Mouse (Mus musculus): ENCODE results near the gene Klk14. TPM values are rescaled to one million over a fixed set of nuclear protein-coding genes. Genes with fewer than 3 reads are reported as not detected.
"Not testable (repeated sequence)": the region's sequence is repeated elsewhere in the genome, so short reads cannot be mapped to it uniquely, and the experiment has no call there.

The Klk14 gene
- not detected for polyA plus RNA-seq (2017; shearing (Covaris generic))

DNA sequence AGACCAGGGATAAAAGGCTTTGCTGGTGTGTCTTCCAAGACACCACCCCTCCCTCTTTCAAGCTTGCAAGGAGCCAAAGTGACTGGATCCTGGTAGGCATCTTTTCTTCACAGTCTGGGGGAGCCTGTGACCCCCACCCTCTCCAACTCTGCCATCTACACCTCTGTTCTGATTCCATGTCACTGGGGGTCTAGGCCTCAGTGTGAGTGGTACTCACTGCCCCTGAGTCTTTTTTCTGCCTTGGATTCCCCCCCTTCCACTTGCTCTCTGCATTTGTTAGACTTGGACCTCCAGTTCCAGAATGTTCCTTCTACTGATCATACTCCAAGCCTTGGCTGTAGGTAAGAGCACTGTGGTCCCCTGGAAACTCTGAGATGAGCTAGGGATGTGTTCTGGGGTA is at the start of gene Klk14:
Gene Klk14 (plus strand): TSS at position 301 of the 400 bp plus-strand sequence.
- ATAC-seq, result no peak

DNA sequence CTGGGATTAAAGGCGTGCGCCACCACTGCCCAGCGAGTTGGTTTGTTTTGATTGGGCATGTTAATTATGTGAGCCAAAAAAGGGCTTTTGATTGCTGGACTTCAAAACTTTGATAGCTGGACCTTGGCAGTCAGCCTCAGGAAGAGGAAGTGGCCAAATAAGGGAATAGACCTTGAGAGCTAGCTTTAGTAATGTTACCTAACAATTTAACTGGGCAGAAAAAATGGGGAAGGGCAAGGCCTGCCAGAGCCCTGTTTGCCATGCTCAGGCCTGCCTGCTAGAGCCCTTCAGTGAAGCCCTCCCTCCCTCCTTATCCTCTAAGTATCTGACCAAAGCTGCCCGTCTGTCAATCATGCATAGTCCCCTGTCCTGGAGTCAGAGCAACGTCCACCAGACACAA is 47.6 kb upstream of the Klk14 start:
- no peak for ATAC-seq

DNA sequence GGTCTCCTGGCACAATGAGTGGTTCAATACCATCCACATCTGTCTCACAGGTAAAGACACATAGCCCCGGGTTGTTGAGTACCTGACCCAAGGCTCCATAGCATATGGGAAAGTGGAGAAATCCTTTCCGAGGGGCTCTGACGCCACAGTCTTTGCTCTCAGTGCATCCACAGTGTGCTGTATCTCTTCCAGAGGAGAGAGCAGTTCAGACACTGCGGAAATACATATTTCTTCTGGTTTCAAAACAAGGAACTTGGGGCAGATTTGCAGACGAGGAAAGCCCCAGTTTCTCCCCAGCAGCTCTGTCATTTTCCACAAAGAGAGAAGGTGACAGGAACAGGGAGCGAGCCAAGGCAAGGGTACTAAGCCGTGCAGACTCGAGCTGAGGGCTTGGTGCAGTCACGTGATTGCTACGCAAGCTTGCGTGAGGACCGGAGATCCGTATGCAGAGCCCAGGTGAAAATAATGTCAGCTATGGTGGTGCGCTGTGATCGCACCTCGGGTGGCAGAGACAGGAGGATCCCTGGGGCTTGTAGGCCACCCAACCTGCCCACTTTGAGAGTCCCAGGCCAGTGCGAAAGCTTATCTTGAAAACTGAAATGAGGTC is 47.1 kb upstream of the Klk14 start:
- ATAC-seq, result no peak

DNA sequence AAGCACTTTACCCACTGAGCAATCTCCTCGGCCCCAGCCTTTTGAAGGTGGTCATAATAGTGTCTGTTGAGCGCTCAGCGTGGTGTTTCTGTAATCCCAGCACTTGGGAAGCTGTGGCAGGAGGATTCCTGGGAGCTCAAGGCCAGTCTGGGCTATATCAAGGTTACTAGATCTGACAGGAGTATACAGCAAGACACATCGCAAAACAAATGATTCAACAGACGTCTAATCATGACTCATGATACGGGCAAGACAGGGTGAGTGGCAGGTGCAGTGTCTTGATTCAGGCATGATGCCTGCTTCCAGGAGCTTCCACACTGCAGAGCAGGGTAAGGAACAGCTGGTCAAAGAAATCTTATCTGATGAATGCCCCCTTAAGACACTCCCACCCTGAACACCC is 37.5 kb upstream of the Klk14 start:
- ATAC-seq, result no peak

DNA sequence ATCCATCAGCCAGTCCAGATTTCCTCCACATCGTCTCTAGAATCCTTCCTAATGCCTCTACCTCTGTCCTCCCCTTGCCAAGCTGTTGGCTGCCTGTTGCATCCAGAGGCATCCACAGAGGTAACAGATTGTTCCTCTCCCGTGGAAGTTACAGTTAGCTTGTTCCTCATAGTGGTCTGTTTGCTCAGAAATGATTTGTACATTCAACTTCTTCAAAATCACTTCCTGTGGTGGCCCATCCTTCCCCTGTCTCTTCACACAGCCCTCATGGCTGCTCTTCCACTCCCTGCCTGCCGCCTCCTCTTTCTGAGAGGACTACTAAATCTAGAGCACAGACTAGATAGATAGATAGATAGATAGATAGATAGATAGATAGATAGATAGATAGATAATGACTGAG is 35.7 kb upstream of the Klk14 start:
- no peak for ATAC-seq

DNA sequence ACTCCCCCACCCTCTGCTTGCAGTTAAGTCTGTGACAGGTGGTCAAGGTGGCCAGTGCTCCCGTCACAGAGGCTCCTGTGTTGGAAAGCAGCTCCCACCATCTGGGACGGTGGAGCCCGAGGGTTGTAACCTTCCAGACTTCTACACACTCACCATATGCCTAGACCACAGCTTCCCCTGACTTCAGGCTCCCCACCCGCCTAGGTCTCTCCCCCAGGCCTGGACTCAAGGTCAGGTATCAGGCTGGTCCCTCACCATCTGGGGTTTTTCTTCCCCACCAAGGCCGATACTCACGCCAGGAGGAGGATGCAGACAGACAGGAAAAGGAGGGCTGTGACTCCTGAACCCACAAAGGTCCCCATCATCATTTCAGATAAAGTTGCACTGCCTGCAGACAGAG is 34.0 kb upstream of the Klk14 start:
- no peak for ATAC-seq

DNA sequence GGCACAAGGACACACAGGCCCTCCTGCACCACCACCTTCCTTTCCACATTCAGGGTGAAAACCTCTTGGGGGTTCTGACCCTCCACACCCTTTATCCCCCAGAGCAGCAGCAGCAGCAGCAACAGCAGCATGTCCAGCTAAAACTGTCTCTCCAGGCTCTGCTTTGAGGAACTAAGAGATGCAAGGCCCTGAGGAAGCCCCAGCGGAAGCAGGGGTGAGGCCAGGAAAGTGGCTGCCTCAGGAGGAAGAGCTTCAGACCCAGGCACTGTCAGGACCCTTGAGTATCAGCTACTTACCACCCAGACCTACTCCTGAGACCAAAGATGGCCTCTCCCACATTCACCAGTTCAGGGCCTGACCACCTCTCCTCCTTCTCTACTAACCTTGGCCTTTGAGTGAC is 30.2 kb upstream of the Klk14 start, which contains the start of gene Siglece:
Gene Siglece (minus strand): TSS at position 160 of the 400 bp plus-strand sequence.
- ATAC-seq, result no peak

DNA sequence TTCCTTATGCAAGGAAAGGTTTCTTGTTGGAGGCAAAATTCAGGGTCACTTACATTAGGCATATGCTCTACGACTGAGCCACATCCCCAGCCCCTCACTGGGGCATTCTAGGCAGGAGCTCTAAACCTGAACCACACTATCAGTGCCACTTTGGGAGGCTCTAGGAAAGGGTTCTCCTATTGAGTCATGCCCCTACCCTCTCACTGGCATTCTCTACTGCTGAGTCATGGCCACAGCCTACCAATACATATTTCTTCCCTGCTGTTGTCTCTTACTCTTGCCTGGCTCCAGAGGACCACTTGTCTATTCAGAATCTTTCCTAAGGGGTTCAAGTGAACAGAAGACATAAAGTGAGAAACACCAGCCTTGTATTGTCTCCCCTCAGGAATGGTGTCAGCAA is 27.4 kb upstream of the Klk14 start:
- ATAC-seq, result no peak

DNA sequence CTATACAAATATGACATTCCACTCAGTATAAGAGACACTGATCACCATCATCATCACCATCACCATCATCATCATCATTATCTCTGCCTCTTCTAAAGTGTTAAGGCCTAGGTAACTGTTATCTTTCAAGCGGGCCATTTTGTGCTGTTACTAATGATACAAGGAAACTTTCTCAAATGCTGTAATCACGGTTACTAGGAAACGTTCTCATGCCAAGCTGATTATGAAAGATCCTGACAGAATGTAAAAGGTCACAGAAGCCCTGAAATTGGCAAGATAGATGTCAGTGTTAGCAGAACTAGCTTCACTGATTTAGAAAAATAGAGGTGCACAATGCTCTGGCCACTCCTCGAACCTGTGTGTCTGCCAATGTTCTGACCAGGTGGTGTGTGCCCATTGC is 23.0 kb upstream of the Klk14 start:
- not testable (repeated sequence) for ATAC-seq

DNA sequence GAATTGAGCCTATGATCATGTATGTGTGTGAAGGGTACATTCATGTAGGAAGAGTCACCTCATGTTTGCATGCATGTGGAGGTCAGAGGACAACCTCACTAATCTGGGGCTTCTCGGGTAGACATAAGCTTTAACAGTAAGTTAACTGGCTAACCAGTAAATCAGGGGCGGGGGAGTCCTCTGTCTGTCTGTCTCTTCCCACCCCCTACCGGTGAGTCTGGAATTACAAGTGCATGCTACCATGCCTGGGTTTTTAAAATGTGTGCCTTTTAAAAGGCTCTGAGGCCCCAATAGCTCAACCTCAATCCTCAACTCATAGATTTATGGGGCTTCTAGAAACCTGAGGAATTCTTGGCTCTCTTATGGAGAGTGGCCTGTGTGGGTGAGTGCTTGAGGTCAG is 21.6 kb upstream of the Klk14 start:
- ATAC-seq, result no peak

DNA sequence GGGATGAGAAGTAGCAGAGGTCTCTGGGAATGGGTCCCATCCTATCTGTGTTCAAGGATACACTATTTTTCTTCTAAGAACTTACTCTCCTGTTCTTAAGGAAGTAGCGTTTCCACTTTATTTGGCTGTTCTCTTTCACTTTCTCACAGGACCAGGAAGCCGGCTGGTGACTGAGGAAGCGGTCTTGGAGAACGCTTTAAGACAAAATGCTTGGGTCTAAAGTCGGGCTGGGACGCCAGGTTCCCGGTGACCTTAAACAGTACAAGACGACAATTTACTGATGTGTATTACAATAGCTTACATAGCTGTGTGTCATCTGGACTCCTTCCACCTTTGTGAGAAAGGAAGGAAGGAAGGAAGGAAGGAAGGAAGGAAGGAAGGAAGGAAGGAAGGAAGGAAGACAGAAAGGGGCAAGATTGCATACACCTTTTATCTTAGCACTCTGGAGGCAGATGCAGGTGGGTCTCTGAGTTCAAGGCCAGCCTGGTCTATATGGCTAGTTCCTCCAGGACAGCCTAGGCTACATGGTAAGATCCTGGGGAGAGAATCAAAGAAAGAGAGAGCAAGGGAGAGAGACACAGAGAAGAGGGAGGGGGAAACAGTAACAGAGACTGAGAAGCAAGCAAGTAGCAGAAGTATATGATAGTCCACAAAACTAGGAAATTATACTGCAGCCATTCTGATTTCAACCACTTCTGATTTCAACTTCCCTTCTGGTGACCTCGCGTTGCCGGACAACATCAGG is 19.0 kb upstream of the Klk14 start:
- ATAC-seq, result no peak

DNA sequence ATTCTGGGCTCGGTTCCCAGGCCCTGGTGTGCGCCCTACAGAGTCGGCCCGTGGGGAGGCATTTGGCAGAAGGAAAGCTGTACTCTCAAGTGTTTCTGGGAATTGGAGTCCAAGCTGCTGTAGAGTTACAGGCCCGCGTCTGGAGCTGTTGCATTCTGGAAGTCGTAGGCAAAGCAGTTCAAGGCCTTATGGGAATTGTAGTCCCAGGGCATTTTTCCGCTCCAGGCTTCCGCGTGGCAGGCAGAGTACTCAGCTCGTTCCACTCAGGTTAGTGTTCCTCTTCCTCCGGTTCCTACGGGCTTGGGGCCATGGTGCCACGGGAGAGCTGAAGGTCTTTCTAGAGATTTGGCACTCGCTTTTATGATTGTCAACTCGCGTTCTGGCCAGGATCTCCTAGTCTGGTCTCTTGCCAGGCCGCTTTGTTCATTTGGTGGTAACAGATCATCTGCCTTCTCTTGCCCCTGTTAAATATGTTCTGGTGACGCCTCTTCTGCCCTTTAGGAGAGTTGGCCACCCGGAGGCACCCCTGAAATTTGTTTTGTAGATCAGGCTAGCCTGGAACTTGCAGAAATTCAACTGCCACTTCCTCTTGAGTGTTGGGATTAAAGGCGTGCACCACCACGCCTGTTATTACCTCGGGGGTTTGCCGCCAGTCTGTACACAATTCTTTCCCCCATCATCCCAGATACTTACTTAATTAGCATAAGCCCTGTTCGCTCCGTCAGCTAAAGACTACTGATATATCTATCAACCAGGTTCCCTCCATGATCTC is 18.2 kb upstream of the Klk14 start, which contains the start of gene Ctu1:
Gene Ctu1 (plus strand): TSS at position 208 of the 772 bp plus-strand sequence.
- peak; percentile 98 for ATAC-seq

DNA sequence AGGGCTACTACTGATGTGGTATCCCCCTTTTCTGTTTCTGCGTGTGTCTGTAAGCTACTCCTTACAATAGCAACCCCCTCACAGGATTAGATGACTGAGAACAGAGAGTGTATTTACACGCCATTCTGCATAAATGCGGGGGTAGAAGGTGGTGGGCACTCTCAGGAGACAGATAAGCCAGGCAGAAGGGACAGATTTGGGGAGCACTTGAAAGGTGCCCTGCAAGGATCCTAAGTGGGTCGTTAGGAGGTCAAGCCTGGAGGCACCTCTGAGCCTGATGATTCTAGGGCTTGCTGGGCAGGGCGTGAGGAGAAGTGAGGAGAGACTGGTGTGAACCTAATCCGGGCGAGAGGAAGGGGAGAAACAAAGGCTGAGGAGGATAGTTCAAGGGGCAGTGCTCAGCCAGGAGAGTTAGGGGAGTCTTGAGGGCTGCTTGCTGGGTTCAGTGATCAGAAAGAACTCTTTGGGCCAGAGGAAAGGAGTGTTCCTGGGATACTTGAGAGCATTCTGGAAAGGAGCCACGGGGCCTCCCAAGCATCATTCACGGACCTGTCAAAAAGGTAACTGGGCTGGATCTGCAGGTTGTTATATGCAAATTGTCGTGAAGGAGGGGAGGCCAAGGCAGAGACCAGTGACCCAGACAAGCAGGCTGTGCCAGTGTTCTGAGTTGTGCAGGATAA is 17.5 kb upstream of the Klk14 start:
- ATAC-seq, result no peak

DNA sequence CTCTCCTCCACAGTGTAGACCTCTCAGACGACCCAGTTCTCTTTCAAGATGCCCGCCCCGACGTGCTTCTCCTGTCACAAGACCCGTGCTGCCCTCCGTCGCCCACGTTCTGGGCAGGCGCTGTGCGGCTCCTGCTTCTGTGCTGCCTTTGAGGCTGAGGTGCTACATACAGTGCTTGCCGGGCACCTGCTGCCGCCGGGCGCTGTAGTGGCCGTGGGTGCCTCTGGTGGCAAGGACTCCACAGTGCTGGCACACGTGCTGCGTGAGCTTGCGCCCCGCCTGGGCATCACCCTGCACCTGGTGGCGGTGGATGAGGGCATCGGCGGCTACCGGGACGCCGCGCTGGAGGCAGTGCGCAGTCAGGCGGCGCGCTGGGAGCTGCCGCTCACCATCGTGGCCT is 15.1 kb upstream of the Klk14 start:
- no peak for ATAC-seq

DNA sequence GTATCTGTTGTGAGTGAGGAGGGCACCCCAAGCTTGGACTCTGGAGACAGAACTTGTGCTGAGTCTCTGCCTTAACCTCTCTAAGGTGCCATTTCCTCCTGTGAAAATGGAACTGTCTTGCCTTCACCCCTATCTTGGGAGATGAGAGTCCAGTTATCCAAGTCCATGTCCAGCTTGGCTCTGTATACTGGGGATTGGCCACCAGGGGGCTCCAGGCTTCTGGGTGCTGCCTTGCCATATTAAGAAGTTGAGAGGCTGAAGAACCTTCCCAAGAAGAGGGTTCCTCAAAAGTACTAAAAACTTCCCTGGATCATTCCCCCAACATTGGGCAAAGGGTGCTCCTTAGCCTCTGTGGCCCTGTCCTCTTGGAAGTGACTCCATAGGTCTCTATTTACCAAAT is 11.7 kb upstream of the Klk14 start:
- ATAC-seq, result no peak

DNA sequence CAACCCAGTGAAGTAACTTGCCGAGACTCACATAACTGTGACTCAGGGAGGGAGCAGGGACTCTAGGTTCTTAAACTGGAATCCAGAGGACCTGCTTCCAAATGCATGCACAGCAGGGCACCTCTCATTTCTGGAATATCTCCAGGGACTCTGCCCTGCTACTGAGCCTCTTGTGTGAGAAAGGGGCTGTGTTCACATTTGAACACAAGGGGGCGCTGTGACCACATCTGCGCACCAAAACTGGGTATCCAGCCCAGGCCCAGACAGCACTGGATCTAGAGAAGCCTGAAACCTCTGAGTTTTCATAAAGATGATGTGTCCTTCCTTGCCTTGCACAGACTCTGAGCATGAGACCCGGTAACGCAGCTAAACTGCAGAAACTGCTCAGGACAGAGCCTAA is 9.3 kb upstream of the Klk14 start:
- peak; percentile 40 for ATAC-seq

DNA sequence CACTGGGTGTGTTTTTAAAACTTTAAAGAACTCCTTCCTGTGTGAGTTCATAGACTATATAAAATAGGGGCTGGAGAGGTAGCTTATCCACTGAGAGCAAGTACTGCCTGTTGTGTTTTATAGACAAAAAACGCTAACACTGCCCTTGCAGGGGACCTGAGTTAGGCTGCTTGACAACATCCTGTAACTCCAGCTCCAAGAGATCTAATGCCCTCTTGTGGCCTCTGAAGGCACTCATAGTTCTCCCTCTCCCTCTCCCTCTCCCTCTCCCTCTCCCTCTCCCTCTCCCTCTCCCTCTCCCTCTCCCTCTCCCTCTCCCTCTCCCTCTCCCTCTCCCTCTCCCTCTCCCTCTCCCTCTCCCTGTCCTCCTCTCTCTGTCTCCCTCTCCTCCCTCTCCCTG is 7.7 kb upstream of the Klk14 start:
- not testable (repeated sequence) for ATAC-seq

DNA sequence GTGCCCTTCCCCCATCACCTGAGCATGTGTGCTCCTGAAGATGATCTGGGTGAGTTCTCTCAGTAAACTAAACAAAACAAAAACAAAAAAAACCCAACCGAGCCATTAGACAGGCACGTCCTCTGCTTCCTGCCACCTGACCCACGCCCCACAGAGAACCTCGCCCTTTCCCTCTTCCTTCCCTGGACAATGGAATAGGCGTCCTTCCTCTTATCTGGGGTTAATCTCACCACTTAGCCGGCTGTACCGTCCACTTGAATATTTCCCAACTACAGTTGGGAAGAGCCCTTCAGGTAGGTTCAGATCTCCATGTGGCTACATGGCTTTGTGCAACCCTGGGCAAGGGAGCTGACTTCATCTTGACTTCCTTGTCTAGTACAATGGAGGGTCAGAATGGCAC is 5.1 kb upstream of the Klk14 start:
- ATAC-seq, result no peak

DNA sequence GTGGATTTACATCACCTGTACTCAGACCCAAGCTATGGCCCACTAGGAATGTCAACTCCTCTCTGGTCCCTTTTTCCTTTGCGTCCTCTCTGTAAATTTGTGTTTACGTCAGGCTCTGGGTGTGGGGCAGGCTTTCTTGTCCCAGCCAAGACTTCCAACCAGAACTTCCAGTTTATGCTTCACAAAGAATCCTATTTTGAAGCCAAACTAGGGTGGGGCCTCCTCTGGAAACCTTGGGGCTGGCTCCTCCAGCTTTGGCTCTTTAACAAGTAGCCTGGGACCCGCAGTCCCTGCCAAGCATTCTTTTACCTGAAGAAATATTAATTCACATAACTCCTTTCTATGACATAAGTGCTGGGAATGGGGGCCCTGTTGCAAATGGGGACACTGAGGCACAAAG is 19.8 kb downstream of the Klk14 start:
- no peak for ATAC-seq

DNA sequence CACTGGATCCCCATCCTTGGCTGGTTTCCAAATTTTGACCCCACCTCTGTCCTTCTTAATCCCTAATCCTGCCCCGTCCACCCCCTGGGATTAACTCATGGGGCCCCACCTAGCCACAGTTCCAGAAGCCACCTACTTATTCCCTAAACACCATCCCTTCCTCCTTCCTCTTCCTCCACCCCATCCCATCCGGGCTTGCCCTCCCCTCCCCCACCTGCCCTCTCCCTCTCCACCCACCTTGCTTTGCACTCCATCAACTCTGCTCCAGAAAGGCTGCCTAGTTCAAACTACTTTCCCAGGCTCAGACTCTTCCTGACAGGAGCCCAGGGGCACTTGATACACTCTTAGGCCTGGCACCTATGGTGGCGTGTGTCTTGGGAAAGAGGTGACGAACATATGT is 22.0 kb downstream of the Klk14 start, which contains the start of gene Klk13:
Gene Klk13 (plus strand): TSS at position 301 of the 400 bp plus-strand sequence.
- no peak for ATAC-seq

DNA sequence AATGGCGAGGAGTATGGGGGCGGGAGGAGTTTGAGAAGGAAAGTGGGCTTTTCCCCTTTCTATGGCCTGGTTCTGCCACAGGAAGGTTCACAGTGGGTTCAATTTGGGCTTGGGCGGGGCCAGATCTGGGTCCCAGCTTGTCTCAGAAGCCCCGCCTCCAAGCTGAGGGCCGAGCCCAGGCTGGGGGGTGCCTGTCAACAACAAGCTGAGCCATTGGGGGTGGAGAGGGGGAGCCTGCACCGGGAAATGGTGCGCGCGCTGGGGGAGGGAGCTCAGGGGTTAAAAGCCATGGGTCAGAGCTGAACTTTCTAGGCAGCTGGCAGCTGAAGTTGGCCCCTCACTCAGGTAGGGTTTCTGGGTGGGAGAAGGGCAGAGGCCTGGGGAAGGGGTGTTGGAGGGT is 22.7 kb downstream of the Klk14 start:
- ATAC-seq, result no peak

DNA sequence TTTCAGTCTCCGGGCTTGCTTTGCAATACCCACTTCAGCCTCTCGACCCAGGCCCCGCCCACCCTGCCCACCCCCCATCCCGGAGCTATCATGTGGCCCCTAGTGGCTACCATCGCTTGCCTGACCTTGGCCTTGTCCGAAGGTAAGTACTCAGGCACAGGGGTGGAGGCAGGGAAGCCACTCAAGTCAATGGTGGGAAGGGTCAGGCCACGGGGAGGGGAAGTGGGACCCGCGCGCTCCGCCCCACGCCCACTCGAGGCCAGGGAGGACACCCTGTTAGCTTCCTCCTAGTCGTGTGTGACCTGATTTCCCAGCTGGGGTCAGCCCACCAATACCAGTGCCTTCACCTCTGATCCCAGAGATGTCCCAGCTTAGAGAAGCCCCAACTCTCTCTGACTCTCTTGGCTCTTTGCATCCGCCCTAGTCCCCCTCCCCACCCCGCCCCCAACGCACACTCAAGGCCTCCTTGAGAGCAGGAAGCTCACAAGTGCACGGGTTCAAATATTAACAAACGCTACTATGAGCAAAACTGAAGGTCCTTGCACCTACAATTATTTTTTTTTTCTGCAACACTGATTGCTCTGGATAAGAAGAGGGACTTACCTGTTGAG is 23.6 kb downstream of the Klk14 start:
- no peak for ATAC-seq

All from activated CD4-positive, CD25-positive, alpha-beta regulatory T cell, adult 4 months (primary cell).